Mouse (Mus musculus): ENCODE data around the gene Acat2.
"Not testable (repeated sequence)": the region's sequence is repeated elsewhere in the genome, so short reads cannot be mapped to it uniquely, and the experiment has no call there.

Acat2 gene

DNA sequence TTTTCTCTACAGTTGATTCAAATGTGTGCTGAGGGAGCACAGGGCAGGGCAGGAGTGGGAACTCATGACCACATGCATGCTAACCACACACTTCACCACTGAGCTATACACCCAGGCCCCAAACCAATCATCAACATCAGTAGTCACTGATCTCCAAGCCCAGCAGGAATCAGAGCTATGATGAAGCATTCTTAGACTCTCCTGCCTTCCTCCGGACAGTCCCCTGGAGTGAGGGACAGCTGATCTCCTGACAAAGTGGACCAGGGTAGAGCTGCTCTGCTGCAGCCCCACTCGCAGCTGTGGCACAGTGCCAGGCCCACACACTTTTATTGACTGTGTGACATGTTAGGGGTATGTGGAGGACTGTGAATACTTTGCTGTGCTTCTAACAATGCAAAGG is 1.2 kb downstream of the Acat2 start:
- DNase-seq (ENCODE audit: low spot score): not testable (repeated sequence)

DNA sequence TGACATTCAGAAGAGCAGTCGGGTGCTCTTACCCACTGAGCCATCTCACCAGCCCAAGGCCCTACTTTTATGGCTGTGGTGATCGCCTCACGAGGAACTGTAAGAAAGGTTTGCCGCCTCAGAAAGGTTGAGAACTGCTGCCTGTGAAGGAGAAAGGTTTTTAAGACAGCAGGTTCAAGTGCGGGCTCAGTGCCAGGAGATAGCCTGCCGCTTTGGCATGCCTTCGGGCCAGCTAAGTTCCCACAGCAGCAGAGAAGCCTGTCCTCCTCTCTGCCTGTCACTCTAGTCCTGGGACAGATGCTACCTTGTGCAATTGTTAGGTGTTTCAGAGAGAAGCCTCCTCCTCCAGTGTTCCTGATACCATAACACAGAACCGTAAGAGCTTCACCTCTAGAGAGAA is 3.9 kb downstream of the Acat2 start:
- DNase-seq (ENCODE audit: low spot score): no peak

DNA sequence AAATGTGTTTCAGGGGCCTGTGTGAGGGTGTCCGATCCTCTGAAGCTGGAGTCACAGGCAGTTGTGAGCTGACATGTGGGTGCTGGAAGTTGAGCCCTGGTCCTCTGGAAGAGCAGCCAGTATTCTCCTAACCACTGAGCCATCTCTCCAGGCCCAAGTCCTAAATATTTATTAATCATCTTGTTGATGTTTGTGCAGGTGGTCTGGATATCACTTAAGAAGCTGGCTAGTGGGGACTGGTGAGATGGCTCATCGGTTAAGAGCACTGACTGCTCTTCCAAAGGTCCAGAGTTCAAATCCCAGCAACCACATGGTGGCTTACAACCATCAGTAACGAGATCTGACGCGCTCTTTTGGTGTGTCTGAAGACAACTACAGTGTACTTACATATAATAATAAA is 10.9 kb downstream of the Acat2 start:
- no peak for DNase-seq (ENCODE audit: low spot score)

DNA sequence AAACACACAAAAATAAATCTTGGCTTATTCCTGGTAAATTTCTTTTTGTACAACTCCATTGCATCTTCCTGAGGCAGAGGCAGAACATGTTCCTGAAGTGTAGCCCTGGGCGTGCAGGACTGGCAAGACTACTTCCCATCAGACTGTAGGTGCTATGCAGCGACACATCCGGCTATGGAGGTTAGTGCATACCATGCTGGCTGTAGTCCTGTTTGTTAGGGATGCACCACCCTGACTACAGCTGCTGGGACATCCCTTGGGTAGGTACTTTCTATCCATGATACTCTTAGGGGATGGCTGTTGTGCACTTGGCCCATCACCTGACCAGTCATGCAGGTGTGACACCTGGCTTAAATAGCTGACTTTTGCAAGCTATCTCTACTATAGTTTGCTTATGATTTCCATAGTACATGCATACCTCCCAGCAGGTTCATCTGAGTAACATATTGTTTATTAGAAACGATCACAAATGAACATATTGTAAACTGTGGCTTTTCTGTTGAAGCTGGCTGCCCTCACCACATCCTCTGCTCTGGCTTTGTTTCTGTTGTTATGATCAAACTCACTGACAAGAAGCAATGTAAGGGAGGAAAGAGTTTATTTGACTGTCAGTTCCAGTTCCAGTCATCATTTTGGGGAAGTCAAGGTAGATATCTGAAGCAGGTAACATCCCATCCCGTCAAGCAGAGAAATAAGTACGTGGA is 17.9 kb downstream of the Acat2 start:
- DNase-seq (ENCODE audit: low spot score): no peak

DNA sequence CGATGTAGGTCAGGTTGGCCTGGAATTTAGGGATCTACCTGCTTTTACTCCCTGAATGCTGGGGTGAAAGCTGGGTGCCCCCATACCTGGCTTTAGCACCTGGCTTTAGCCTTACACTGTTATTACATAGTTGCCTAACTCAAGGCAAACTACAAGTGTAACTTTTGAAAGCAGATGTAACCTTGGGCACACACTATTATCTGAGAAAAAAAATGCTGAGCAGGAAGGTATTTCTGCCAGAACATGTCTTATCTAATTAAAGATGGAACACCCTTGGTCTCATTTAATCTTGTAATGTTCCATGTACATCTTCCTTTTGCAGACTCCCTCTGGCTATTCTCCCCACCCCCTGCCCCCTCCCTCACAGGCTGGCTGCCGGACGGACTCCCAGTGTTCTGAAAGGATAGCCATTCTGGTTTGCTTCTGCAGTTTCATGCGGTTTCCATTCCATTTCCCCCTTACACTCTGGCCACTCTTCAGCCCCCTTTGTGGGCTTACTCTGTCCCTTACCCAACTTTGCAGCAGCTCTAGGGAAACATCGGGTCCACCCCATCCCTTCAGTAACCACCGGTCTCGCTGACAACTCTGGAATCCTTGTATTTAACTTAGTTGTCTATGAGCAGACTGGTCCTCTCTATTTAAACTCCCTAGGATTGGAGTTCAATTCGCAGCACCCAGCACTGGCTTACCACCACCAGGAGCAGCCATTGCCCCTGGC is 18.8 kb downstream of the Acat2 start:
- no peak for DNase-seq (ENCODE audit: low spot score)

DNA sequence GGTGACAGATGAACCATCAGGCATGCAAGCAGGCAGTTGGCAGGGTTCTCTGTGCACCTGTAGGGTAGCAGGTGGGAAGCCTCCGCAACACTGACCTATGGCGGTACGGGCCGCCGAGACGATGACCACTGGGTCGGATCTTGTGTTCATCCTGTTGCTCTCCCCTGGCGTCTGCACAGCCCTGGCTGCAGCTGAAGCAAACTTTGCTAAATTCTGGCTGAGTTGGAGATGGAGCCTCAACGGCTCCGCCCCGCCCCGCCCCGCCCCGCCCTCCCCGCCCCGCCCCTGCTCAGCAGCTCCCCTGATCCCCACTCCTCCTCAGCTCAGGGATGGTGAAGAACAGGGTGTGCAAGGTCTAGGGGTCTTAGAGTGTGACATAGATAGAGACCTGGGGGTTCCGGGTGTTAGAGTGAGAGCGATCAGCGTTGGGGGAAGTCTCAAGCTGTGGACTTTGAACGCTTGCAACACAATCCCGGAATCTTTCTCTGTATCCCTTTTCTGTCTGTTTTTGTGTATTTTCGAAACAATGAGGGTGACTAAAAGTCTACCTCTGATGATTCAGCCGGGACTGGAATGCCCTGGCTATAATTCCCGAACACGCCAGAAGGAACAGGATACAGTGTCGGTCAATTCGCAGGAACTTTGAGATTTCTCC is 20.3 kb downstream of the Acat2 start, which contains the start of gene Acat3:
Acat3 (minus strand) TSS at position 450 of the 655 bp plus-strand sequence.
- no peak for DNase-seq (ENCODE audit: low spot score)

DNA sequence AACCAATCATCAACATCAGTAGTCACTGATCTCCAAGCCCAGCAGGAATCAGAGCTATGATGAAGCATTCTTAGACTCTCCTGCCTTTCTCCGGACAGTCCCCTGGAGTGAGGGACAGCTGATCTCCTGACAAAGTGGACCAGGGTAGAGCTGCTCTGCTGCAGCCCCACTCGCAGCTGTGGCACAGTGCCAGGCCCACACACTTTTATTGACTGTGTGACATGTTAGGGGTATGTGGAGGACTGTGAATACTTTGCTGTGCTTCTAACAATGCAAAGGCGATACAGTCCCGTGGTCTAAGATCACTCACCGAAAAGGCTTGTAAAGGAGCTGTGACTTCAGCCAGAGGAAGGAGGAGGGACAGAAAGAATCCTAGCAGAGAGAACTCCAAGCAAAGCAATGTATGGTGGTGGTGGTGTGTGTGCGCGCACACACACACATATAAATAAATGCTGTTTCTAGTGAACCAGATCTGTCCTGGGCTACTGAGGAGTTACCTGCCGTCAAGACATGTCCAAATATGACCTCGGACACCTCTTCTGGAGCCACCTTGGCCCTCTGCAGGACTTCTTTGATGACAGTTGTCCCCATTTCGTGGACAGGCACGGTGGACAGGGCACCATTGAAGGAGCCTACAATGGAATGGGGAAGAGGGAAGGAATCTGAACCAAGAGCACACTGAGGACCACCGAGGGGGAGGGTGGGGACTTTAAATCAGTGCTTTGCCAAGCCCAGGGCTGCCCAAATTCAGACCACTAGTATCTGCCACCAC is 21.0 kb downstream of the Acat2 start:
- not testable (repeated sequence) for DNase-seq (ENCODE audit: low spot score)

DNA sequence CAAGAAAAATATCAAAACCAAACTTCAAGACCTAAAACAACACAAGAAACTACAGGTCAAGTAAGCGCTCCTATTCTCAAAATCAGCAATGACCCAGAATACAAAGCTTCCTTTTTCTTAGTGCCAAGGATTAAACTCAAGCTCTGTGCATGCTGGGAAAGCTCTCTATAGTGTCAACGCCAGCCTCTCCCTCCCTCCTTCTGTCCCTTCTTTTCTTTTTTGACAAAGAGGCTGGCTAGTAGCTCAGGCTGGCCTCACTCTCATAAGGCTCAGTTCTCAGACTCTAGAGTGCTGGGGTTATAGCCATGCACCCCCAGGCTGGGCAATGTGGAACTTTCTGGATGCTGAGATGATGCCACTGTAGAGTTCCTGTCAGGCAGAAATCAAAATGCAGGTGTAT is 22.5 kb downstream of the Acat2 start:
- DNase-seq (ENCODE audit: low spot score): no peak

DNA sequence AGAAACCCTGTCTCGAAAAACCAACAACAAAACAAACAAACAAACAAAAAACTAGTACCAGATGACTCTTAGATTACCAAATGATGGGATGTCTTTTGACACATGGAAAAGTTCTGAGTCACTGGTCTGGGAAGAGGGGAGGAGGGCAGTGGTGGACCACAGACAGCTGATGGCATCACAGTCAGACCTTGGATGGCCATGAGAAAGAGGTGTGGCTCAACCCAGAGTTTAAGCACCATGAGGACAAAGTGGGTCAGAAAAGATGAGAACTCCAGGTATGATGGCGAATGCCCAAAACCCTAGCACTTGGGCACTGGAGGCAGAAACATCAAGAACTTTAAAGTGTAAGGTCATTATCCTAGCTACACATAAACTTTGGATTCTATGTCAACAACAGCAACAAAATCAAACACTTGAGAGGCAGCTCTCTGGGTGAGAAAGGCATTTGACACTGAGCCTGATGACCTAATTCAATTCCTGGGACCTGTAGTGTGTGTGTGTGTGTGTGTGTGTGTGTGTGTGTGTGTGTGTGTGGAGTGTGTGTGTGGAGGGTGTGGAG is 23.1 kb downstream of the Acat2 start:
- DNase-seq (ENCODE audit: low spot score): no peak

DNA sequence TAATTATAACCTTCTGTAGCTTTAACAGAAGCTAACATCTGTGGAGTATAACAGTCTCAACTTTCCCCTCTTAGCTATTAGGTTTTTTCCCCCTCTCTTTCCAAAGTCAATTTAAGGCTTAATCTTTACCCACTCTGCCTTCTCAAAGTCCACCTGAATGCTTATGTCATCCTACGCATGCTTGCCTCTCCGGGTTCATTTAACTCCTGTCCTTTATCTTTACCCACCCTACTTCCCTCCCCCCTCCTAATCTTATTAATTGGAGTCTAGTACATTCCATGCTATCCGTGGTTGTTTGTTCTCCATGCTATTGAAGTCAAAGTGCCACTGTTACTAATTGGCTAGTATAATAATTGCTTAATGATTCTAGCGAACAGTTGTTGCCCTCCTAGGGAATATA is 24.8 kb downstream of the Acat2 start:
- no peak for DNase-seq (ENCODE audit: low spot score)

DNA sequence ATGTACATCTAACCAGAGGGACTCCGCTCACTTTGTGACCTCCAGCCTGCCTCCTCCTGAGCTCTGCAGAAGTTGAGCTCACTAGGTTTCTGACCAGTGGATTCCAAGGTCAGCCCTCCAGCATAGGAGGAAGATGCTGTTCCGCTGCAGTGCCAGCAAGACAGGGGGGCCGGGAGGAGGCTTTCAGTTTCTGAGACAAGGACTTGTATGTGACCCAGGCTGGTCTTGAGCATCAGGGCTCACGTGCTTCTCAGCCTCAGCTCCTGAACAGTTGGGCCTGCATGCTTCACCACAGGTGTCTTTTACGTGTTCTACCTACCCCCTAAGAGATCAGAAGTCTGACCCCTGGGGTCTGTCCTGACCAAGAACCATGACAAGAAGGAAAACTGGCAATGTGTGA is 29.0 kb downstream of the Acat2 start:
- DNase-seq (ENCODE audit: low spot score): not testable (repeated sequence)

DNA sequence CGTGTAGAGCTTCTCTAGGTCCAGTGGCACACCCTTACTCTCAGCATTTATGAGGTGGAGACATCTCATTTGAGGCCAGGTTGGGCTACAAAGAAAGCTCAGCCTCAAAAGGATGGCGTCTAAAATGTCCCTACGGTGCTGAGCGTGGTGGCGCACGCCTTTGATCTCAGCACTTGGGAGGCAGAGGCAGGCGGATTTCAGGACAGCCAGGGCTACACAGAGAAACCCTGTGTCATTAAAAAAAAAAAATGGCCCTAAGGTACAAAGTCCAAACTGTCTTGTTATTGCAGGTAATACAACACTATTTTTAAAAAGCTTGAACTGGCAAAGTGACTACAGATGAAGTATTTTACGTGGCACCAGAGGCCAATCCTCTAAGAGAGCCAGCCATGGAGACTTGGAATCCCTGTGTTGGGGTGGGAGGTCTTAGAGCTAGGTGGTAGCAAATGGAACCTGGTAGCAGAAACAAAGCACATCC is 34.8 kb downstream of the Acat2 start:
- no peak for DNase-seq (ENCODE audit: low spot score)

DNA sequence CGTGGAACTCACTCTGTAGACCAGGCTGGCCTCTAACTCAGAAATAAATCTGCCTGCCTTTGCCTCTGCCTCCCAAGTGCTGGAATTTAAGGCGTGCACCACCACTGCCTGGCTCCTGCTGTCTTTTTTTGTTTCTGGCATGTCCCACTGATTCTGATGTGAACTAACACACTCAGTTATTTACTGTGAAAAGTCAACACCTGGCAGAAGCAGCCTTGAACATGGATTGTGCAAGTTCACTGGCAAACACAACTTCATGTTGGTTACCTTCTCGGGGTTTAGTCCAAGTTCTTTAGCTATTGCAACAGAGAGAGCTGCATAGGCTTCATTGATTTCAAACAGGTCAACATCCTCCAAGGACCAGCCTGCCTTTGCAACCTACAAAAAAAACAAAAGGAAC is 35.5 kb downstream of the Acat2 start:
- DNase-seq (ENCODE audit: low spot score): no peak

DNA sequence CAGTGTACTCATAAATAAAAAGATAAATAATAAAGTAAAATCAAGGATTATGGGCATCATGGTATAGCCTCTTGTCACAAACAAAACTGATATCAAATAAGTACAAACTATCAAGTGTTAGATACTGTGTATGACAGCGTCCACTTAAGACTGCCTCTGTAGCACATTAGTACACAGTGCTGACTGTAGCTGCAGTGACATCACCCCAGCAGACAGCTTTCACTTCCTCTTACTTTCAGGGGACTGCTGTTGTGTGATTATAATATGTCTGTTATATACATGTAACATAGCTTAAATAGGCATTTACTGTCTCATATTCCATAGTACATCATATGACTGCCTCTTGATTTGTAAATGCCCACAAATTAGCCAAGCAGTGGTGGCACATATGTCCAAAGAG is 39.5 kb downstream of the Acat2 start:
- DNase-seq (ENCODE audit: low spot score): no peak

DNA sequence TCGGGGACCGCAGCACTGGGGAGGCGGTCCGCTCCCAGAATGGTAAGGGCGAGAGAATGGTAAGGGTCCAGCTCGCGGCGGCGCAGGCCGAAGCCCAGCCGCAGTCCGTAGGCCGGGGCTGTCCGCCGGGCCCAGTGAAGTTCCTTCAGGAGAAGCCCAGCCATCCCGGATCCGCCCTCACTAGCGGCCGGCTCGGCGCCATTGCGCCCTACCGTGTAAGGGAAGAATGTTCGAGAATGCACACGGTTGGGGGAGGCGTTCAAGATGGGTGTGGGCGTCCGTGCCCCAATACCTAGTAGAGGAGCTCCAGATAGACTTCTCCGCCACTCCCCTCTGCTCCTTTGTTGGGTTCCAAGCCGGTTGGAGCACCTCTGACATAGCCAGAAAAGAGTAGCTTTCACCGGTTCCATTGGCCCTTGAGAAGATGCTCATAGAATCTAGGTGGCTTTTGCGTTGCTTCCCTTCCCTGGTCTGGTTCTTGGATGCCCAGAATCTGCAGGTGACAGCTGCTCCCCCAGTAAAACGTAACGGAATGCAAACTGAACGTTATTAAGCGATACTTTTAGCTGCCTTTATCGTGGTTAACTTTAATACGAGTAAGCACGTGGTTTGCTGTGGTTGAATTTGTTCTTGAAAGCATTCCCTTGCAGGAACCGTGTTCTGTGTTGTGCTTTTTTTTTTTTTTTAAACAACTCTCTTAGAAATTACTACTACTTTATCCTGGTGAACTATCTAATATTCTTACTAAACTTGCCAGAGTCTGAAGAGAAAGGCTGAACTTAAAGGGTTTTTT is 43.8 kb downstream of the Acat2 start:
- no peak for DNase-seq (ENCODE audit: low spot score)

DNA sequence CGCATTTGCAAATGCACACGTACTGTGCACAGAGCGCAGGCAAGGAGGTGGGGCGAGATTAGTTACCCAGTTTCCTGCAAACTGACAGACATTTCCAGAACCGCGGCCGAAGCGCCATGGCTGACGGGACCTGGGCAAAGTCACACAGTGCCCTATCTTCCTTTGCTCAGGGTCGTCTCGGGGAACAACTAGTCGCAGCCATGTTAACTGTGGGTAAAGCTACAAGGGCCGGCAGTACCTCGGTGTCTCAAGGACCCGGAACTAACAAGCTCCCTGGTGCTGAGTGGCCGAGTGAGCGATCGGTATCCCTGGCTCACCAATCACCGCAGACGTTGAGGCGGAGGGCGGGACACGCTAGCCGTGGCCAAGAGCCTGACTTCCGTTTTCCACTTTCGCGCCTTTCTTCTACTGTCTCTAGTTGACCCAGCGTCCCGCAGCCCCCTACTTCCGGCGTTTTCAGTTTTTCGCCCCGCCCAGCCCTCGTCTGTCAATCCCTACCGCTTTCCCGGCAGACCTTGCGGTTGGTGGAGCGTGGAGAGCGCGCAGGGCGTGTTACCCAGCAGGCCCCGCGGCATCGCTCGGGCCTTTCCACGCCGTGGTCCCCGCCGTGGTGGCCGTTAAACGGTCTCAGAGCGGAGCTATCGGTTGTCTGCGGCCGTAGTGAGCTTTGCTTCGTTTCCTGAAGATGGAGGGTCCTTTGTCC is 44.5 kb downstream of the Acat2 start, which contains the start of gene Mrpl18:
Mrpl18 (minus strand) TSS at position 465 of the 703 bp plus-strand sequence.
- peak; percentile 93 for DNase-seq (ENCODE audit: low spot score)

DNA sequence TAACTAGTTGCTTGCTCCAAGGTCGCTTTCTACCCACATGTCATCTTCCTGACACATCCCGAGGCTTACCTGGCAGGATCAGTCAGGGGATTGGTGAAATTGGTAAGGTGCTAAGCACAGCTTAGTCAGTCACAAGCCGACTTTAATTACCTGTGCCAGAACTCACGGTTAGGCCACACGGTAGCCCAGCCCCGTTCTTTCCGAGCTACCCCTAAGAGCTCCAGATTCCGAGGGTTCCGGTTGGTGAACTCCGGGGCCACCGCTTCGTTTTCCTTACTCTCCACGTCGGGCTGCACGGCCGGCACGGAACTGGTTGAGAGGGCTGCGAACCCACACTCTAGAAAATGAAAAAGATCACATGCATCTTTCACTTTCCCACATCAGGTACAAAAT is 45.1 kb downstream of the Acat2 start, which contains the start of gene Tcp1:
Tcp1 (plus strand) TSS at position 214 of the 393 bp plus-strand sequence.
- no peak for DNase-seq (ENCODE audit: low spot score)

DNA sequence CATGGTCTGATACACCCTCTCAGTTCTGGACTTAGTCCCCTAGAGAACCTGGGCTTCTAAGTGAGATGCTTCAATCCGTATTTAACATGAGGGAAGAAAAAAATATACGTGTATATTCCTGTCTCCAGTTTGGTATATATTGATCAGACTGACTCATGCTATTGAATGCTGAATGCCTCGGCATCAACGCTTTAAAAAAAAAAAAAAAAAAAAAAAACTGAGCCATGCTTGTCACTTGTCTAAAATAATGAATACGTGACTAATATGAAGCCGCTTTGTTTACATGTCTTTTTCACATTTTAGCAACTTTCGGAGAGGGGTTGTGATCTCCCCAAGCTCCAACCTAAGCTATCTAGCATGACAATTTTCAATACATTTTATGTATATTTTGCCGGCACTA is 50.2 kb downstream of the Acat2 start:
- DNase-seq (ENCODE audit: low spot score): no peak

DNA sequence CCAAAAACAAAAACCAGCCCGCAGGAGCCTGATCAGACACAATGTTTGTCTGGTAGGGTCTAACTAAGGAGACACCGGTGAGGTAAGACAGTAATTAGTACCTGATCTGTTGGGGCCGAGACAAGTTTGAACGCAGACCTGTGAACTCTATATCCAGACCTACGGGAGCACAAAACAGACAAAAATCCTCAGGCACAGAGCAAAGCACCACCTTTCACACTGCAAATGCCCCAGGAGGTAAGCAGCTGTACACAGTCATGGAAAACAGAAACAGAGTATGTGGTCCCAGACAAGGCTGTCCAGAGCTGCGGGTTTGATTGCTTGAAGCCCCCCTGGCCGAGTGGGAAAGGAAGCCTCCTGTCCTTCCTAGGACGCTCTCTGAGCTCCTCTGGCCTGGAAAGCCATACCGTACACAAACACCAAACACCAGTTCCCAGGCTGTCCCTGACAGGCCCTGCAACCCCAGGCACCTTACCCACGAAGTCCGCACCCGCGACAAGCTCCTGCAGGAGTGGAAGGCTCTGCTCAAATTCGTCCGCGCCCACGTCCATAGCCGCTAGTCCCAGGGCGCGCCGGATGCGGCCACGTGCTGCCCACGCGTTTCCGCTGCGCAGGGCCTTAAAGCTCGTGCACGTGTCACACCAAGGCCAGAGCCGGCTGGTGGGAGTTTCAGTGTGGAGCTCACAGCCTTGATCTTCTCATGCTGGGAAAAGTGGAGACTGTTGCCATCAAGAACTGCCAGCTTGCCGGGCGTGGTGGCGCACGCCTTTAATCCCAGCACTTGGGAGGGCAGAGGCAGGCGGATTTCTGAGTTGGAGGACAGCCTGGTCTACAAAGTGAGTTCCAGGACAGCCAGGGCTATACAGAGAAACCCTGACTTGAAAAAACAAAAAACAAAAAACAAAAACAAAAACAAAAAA is 50.9 kb downstream of the Acat2 start, which contains the start of gene Pnldc1:
Pnldc1 (minus strand) TSS at position 870 of the 920 bp plus-strand sequence.
- DNase-seq (ENCODE audit: low spot score): no peak

Data from urinary bladder, postnatal 10 days (tissue).